Mouse (Mus musculus): Measurements from ENCODE around the gene Tiparp. TPM values are rescaled to one million over a fixed set of nuclear protein-coding genes. Genes with fewer than 3 reads are reported as not detected.

The Tiparp gene
- polyA plus RNA-seq (2017; shearing (Covaris generic)) = 10 to 100 TPM; 21.6 to 28.8 TPM

DNA sequence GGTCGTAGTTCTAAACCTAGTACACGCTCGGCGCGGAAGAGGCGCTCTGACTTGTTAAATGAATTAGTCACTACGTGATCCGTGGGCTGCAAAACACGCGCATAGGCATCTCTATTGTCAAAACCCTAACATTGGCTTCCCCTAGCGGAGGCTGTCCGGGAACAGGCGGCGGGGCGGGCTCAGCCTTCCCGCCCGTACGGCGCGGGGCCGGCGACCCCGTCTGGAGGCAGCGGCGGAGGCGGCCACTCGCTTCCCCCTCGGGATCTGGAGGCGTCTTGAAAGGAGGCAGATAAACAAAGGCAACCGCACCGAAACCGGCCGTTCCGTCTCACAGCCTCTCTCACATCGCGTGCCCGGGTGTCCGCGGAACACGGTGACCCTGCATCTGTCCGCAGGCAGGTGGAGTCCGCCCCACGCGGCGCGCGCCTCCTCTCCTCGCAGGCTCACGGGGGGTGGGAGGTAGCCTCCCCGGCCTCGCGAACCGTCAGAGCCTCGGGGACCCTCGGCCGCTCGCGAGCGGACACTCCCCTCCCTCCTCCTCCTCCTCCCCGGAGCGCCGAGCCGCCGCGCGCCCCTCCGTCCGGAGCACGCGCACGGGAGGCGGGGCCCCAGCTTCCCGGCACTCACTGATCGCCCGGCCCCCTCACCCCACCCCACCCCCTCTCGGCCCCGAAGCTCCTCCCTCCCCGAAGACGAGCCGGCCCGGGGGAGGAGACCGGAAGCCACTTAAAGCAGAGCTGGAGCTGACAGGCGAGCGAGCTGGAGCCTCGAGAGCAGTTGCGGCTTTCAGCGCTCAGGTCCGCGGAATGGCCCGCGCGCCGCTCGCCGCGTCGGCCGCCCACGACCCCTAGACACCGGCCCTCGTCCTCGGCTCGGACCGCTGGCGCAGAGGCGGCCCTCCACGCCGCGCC lies at the start of gene Tiparp:
Gene Tiparp, plus strand, starts transcription at position 720 of the 911 bp plus-strand sequence.

Other genes starting within 250 kb of the Tiparp start
- 10 to 100 TPM; 64.9 to 70.4 TPM for gene Ssr3, start 135.8 kb upstream of the Tiparp start, polyA plus RNA-seq (2017; shearing (Covaris generic))
- gene Lekr1, start 137.8 kb downstream of the Tiparp start, polyA plus RNA-seq (2017; shearing (Covaris generic)) = under 1 TPM; 0.34 to 0.47 TPM